Mouse (Mus musculus): ENCODE data around the gene Nup133.

GRCm38 (mm10) chr8:123854252-123854651, 94.8 kb downstream of the Nup133 start:
- TF ChIP-seq POLR2A (IDR thresholded peaks at IDR 0.05; ENCODE audit: extremely low read depth, insufficient read depth, low read length), result no peak
- no peak for TF ChIP-seq CTCF (IDR thresholded peaks at IDR 0.05; ENCODE audit: low read depth, low read length)

Data from liver, adult 2 months (tissue).